25 mouse cellular contexts compared by ENCODE assay signal in genomic region chr12:40563703-40564102, GRCm38 (mm10).
A peak's percentile ranks its signal among the peaks of the same experiment; 100 is the strongest.
DNase-seq lines count a peak whose midpoint lies in the region; ATAC-seq and TF ChIP-seq lines count a peak whose summit lies in the region.
"Had no signal": no experiment of that assay in that cellular context is flagged by ENCODE, and none has a peak within 500 bp of the region (broad histone marks: within the 10 kb centered on the region; RNA-seq: fewer than 3 reads in every experiment).

No protein-coding gene starts in this region.

- no peaks in the 10 kb centered on the region for H3K9me3 ChIP-seq in kidney, postnatal 0 days (replicated peaks; ENCODE audit: low read length)
- H3K9me3 ChIP-seq in lung, embryonic 15.5 days, result no peaks in the 10 kb centered on the region
- H3K9me3 ChIP-seq: embryonic facial prominence, embryonic 12.5 days; embryonic facial prominence, embryonic 15.5 days; G1E; hindbrain, embryonic 12.5 days; hindbrain, embryonic 15.5 days had no signal

- peak; percentile 34 for DNase-seq in kidney, postnatal 0 days (ENCODE audit: low spot score)
- no peak for DNase-seq in kidney, adult 2 months
- no peak for DNase-seq in lung, adult 18-20 months
- peak; percentile 76 for DNase-seq in adipocyte (ENCODE audit: low spot score)
- peak; percentile 37 for DNase-seq in lung, postnatal 25 days (ENCODE audit: low spot score)
- DNase-seq in yolk sac, embryonic 10.5 days (ENCODE audit: low spot score), result no peak
- no peak for DNase-seq in layer of hippocampus, postnatal 14 days (ENCODE audit: low spot score in 2 of 2)
- DNase-seq: adrenal gland, adult 2 months; adrenal gland, postnatal 14 days; B cell, adult 2 months; cerebellum, adult 11 months; cerebellum, adult 2 months; cerebellum, adult 9-11 months; cerebellum, postnatal 25 days; gastrocnemius, postnatal 10 days had no signal

- no peak for TF ChIP-seq POLR2A in kidney, adult 2 months (IDR thresholded peaks at IDR 0.05; ENCODE audit: low read depth, low read length)

- H3K27me3 ChIP-seq in kidney, postnatal 0 days (ENCODE audit: insufficient read depth, low read length), result no peaks in the 10 kb centered on the region
- no peaks in the 10 kb centered on the region for H3K27me3 ChIP-seq in kidney, adult 2 months (replicated peaks; ENCODE audit: control insufficient read depth, insufficient read depth, low read length)
- no peaks in the 10 kb centered on the region for H3K27me3 ChIP-seq in lung, embryonic 15.5 days
- H3K27me3 ChIP-seq: CH12.LX; embryonic facial prominence, embryonic 12.5 days; embryonic facial prominence, embryonic 15.5 days; hindbrain, embryonic 12.5 days; hindbrain, embryonic 15.5 days; Patski had no signal

- no peak overlapping the region for H3K27ac ChIP-seq in kidney, postnatal 0 days
- H3K27ac ChIP-seq in kidney, adult 2 months (ENCODE audit: insufficient read depth, low read depth, low read length), result no peak overlapping the region
- H3K27ac ChIP-seq in lung, embryonic 15.5 days, result peak overlapping the region; percentile 82
- H3K27ac ChIP-seq: embryonic facial prominence, embryonic 12.5 days; embryonic facial prominence, embryonic 15.5 days; hindbrain, embryonic 12.5 days; hindbrain, embryonic 15.5 days had no signal

- no peaks in the 10 kb centered on the region; the same call in 1 of the 2 replicates for H3K4me1 ChIP-seq in kidney, postnatal 0 days (replicated peaks; ENCODE audit: insufficient read depth, low read length)
- peaks cover 8% of the 10 kb centered on the region for H3K4me1 ChIP-seq in kidney, adult 2 months (ENCODE audit: control insufficient read depth, insufficient read depth, low read length)
- H3K4me1 ChIP-seq in lung, embryonic 15.5 days, result peaks cover 40% of the 10 kb centered on the region

- H3K4me3 ChIP-seq in kidney, postnatal 0 days (replicated peaks; ENCODE audit: low read depth, low read length), result no peak overlapping the region
- H3K4me3 ChIP-seq in kidney, adult 2 months (ENCODE audit: insufficient read depth, low read depth, low read length), result no peak overlapping the region
- H3K4me3 ChIP-seq in lung, embryonic 15.5 days, result no peak overlapping the region
- H3K4me3 ChIP-seq: embryonic facial prominence, embryonic 12.5 days; embryonic facial prominence, embryonic 15.5 days; hindbrain, embryonic 12.5 days; hindbrain, embryonic 15.5 days had no signal

- TF ChIP-seq CTCF in kidney, postnatal 0 days (IDR thresholded peaks at IDR 0.05; ENCODE audit: low read depth), result no peak
- TF ChIP-seq CTCF in kidney, adult 2 months (conservative IDR thresholded peaks at IDR 0.05; ENCODE audit: insufficient read depth, insufficient read length, low read depth, low read length), result no peak

- no peak overlapping the region for H3K9ac ChIP-seq in kidney, postnatal 0 days (ENCODE audit: low read depth, low read length)
- no peak overlapping the region for H3K9ac ChIP-seq in lung, embryonic 15.5 days
- H3K9ac ChIP-seq: embryonic facial prominence, embryonic 12.5 days; embryonic facial prominence, embryonic 15.5 days; hindbrain, embryonic 12.5 days; hindbrain, embryonic 15.5 days had no signal

- 60% methylated on average over 1 of the region's 1 CpGs for WGBS in kidney, postnatal 0 days
- WGBS in kidney, adult 2 months, result 72% methylated on average over 1 of the region's 1 CpGs
- WGBS in lung, embryonic 15.5 days, result 40% methylated on average over 1 of the region's 1 CpGs

- H3K4me2 ChIP-seq in kidney, postnatal 0 days (ENCODE audit: low read length), result no peak overlapping the region
- H3K4me2 ChIP-seq in lung, embryonic 15.5 days, result no peak overlapping the region
- H3K4me2 ChIP-seq: embryonic facial prominence, embryonic 12.5 days; embryonic facial prominence, embryonic 15.5 days; heart, embryonic 11.5 days; hindbrain, embryonic 12.5 days; hindbrain, embryonic 15.5 days had no signal

- ATAC-seq in kidney, postnatal 0 days (replicated peaks; ENCODE audit: low FRiP score, low read depth), result no peak
- no peak; the same call in 1 of the 2 replicates for ATAC-seq in lung, embryonic 15.5 days (ENCODE audit: borderline replicate concordance, extremely low read depth, low FRiP score, low TSS enrichment)
- ATAC-seq: forebrain, embryonic 14.5 days; Patski had no signal

- no peaks in the 10 kb centered on the region for H3K36me3 ChIP-seq in kidney, postnatal 0 days (ENCODE audit: insufficient read depth, low read length)
- H3K36me3 ChIP-seq in kidney, adult 2 months (ENCODE audit: control insufficient read depth, insufficient read depth, low read length), result no peaks in the 10 kb centered on the region
- no peaks in the 10 kb centered on the region for H3K36me3 ChIP-seq in lung, embryonic 15.5 days
- H3K36me3 ChIP-seq: embryonic facial prominence, embryonic 12.5 days; embryonic facial prominence, embryonic 15.5 days; G1E; hindbrain, embryonic 12.5 days; hindbrain, embryonic 15.5 days had no signal

Comparison
In these comparisons a context has a peak if more than half of its experiments do, and no peak if none do; other contexts are left out.
1. DNase-seq: peak in kidney, postnatal 0 days (single experiment), adipocyte (single experiment) and lung, postnatal 25 days (single experiment); none in kidney, adult 2 months (single experiment), lung, adult 18-20 months (0 of 2), yolk sac, embryonic 10.5 days (single experiment) and layer of hippocampus, postnatal 14 days (0 of 2).